Mouse (Mus musculus) ES-E14 (cell line): ENCODE measurements around the gene Myo10. TPM values are rescaled to one million over a fixed set of nuclear protein-coding genes. Genes with fewer than 3 reads are reported as not detected.

Experiments used
- DNase-seq: peaks from one replicate; pipeline ENCODE4 v3.0.0-alpha.2; 2013; ENCODE audit warnings: low read depth, low spot score
- H3K27ac ChIP-seq: 2 replicates; pipeline ENCODE4 v1.5.1; 2012; ENCODE audit warnings: low read depth, mild to moderate bottlenecking, low read length, moderate library complexity, mixed read lengths; ENCODE audit not compliant: poor library complexity, insufficient read depth, severe bottlenecking
- H3K36me3 ChIP-seq: 2 replicates; pipeline ENCODE4 v1.6.1; 2012; ENCODE audit warnings: mild to moderate bottlenecking, low read length, moderate library complexity, mixed read lengths; ENCODE audit not compliant: control insufficient read depth, poor library complexity, insufficient read depth, severe bottlenecking
- H3K4me1 ChIP-seq, 2 experiments: fragments of 150-350 bp in 1 of 2; sonication (generic) in 1 of 2; 2 replicates each; pipeline ENCODE4 v1.6.1; 2012; ENCODE audit warnings: low read length in 2 of 2, mild to moderate bottlenecking in 1 of 2, mixed read lengths in 1 of 2; ENCODE audit not compliant: control insufficient read depth in 2 of 2, insufficient read depth in 2 of 2, poor library complexity in 1 of 2
- H3K4me3 ChIP-seq, 2 experiments: fragments of 150-350 bp in 1 of 2; sonication (generic) in 1 of 2; 2 replicates each; pipeline ENCODE4 v1.5.1; 2012; ENCODE audit warnings: low read length in 2 of 2, low read depth in 1 of 2, mild to moderate bottlenecking in 1 of 2, mixed read lengths in 1 of 2; ENCODE audit not compliant: insufficient read depth in 1 of 2, poor library complexity in 1 of 2, severe bottlenecking in 1 of 2
- H3K9ac ChIP-seq: 2 replicates; pipeline ENCODE4 v1.6.1; 2012; ENCODE audit warnings: low read depth, mild to moderate bottlenecking, low read length, mixed read lengths; ENCODE audit not compliant: poor library complexity, insufficient read depth, severe bottlenecking
- H3K9me3 ChIP-seq: fragments of 150-350 bp; sonication (generic); 2 replicates; pipeline ENCODE4 v1.6.1; 2012; ENCODE audit warnings: low read depth, mild to moderate bottlenecking, low read length; ENCODE audit not compliant: control insufficient read depth, insufficient read depth
- CHD2 ChIP-seq: IDR thresholded peaks from 2 replicates; pipeline ENCODE4 v1.6.1; 2014; ENCODE audit warnings: mild to moderate bottlenecking, low read depth, low read length, inconsistent platforms
- HCFC1 ChIP-seq: IDR thresholded peaks from 2 replicates; pipeline ENCODE4 v1.6.1; 2012; ENCODE audit warnings: low read length, inconsistent platforms, borderline replicate concordance; ENCODE audit not compliant: insufficient read depth
- MAFK ChIP-seq: IDR thresholded peaks from 2 replicates; pipeline ENCODE4 v1.6.1; 2014; ENCODE audit warnings: mild to moderate bottlenecking, low read depth, low read length, inconsistent platforms; ENCODE audit not compliant: insufficient read depth
- ZC3H11A ChIP-seq: IDR thresholded peaks from 2 replicates; pipeline ENCODE4 v1.6.1; 2012; ENCODE audit warnings: low read depth, mild to moderate bottlenecking, inconsistent platforms, low read length, borderline replicate concordance
- ZNF384 ChIP-seq: IDR thresholded peaks from 2 replicates; pipeline ENCODE4 v1.6.1; 2012; ENCODE audit warnings: low read depth, low read length, inconsistent platforms
- in situ Hi-C, 2 experiments: fragments of 600-800 bp; cut with MboI; formaldehyde crosslinking; loops; one replicate each; pipeline ENCODE4 v1.15.1; 2025; ENCODE audit warnings: low sequenced_read_pairs in 2 of 2, inconsistent platforms in 1 of 2; ENCODE audit not compliant: unreplicated experiment in 2 of 2
- total RNA-seq: library from RNA; depleted of rRNA; stranded (reverse); fragments of 300-350 nt; gene quantifications from 2 replicates; pipeline ENCODE4 v1.2.3, GENCODE M21; 2012

Myo10 gene
- total RNA-seq, 1 experiment: 133 TPM

DNA sequence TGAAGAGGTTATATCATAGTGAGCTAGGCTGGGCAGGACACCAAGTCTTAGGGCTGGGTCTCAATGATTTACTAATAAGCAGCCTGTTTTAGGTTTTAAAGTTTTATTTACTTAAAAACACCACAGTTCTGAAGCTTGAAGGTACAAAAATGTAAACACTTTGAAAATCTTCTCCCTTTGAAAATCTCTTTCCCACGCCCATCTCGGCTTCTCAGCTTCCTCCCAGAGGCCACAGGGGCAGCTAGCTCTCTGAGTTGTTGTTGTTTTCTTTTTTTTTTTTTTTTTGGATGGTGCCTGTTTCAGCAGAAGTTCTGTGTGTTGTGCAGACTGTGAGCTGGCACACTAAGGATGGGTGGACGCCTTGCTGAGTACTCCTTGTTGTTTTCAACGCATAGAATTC is 222.4 kb downstream of the Myo10 start:
- in situ Hi-C loops: no loop called here
- no peak overlapping the region for H3K4me3 ChIP-seq
- no peaks in the 10 kb centered on the region for H3K9me3 ChIP-seq
- H3K4me1 ChIP-seq: peaks cover 3 to 14% of the 10 kb centered on the region in 2 experiments; a peak in 2 of 4 replicates
- no peak overlapping the region for H3K9ac ChIP-seq
- DNase-seq: no peak
- TF ChIP-seq CHD2 (no peak), ZNF384 (no peak), ZC3H11A (no peak), HCFC1 (no peak), MAFK (no peak)
- no peak overlapping the region for H3K27ac ChIP-seq
- no peaks in the 10 kb centered on the region for H3K36me3 ChIP-seq

DNA sequence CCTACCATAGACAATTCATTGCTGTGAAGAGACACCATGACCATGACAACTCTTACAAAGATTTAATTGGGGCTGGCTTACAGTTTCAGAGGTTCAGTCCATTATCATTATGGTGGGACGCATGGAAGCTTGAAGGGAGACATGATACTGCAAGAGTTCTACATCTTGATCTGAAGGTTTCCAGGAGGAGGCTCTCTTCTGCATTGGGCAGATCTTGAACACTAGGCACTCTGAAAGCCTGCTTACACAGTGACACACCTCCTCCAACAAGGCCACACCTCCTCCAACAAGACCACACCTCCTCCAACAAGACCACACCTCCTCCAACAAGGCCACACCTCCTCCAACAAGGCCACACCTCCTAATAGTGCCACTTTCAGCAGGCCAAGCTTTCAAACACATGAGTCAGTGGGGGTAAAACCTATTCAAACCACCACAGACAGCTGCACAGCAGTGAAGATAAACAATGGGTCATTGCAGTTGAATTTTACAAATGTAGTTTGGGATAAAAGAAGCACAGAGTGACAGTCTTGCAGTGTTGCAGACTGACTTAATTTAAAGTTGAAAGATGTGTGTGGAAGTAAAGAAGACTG is 225.3 kb downstream of the Myo10 start:
- DNase-seq: no peak
- H3K4me1 ChIP-seq: peaks cover 2 to 5% of the 10 kb centered on the region in 2 experiments; a peak in 1 of 4 replicates
- H3K9me3 ChIP-seq: no peaks in the 10 kb centered on the region
- H3K36me3 ChIP-seq: no peaks in the 10 kb centered on the region
- H3K27ac ChIP-seq: no peak overlapping the region
- in situ Hi-C loops: no loop called here
- no peak for TF ChIP-seq CHD2
- no peak for TF ChIP-seq HCFC1
- TF ChIP-seq ZC3H11A: no peak
- H3K9ac ChIP-seq: no peak overlapping the region
- no peak overlapping the region for H3K4me3 ChIP-seq

GRCm38 (mm10) chr15:25850552-25850951 is 228.2 kb downstream of the Myo10 start:
- DNase-seq: no peak
- TF ChIP-seq ZC3H11A (0 out of 2 replicates have a peak, but pooled peaks have one; percentile 9), ZNF384 (no peak)
- Histone ChIP-seq H3K4me1 (peaks cover 3% of the 10 kb centered on the region in 2 experiments; a peak in 1 of 4 replicates), H3K36me3 (no peaks in the 10 kb centered on the region), H3K9ac (no peak overlapping the region), H3K4me3 (peak overlapping the region in 1 of 2 experiments; percentile 42; a peak in 2 of 4 replicates), H3K27ac (no peak overlapping the region), H3K9me3 (no peaks in the 10 kb centered on the region)
- in situ Hi-C loops: no loop called here

GRCm38 (mm10) chr15:25854270-25854904 is 232.1 kb downstream of the Myo10 start:
- TF ChIP-seq MAFK: no peak
- no peak for TF ChIP-seq CHD2
- no peak overlapping the region for H3K4me3 ChIP-seq
- H3K9ac ChIP-seq: no peak overlapping the region
- no peak overlapping the region for H3K27ac ChIP-seq
- peaks cover 4 to 17% of the 10 kb centered on the region in 2 experiments; a peak in 1 of 4 replicates for H3K4me1 ChIP-seq
- no peaks in the 10 kb centered on the region for H3K9me3 ChIP-seq
- in situ Hi-C loops: no loop called here
- DNase-seq: no peak
- H3K36me3 ChIP-seq: no peaks in the 10 kb centered on the region

- H3K4me1 ChIP-seq: peaks cover 2 to 21% of the 10 kb centered on the region in 2 experiments; a peak in 1 of 4 replicates
- TF ChIP-seq CHD2 (no peak), ZNF384 (no peak), ZC3H11A (no peak), MAFK (no peak), HCFC1 (no peak)
Observed at GRCm38 (mm10) chr15:25858611-25859058, 236.3 kb downstream of the Myo10 start.

More at GRCm38 (mm10) chr15:25858611-25859058, 236.3 kb downstream of the Myo10 start:
- Histone ChIP-seq H3K9ac (peak overlapping the region; percentile 46; the same call in 1 of the 2 replicates), H3K9me3 (no peaks in the 10 kb centered on the region), H3K27ac (no peak overlapping the region; the same call in 1 of the 2 replicates), H3K36me3 (no peaks in the 10 kb centered on the region), H3K4me3 (peak overlapping the region; percentile 40 to 44; a peak in 2 of 4 replicates)
- in situ Hi-C loops: no loop called here
- DNase-seq: no peak
